Mouse (Mus musculus) lung, adult 2 months (tissue): ENCODE measurements around the gene Midn.

ENCODE experiments used
- CTCF ChIP-seq: fragments of 200-500 bp; IDR thresholded peaks from 2 replicates; pipeline ENCODE4 v1.5.1; 2011; ENCODE audit warnings: mild to moderate bottlenecking, low read length, control low read depth; ENCODE audit not compliant: insufficient read depth
- POLR2A ChIP-seq: fragments of 200-500 bp; IDR thresholded peaks from 2 replicates; pipeline ENCODE4 v1.6.1; 2011; ENCODE audit warnings: low read depth, mild to moderate bottlenecking, control low read depth, low read length, borderline replicate concordance; ENCODE audit errors: extremely low read depth

GRCm38 (mm10) chr10:80117736-80118135 lies 30.3 kb upstream of the Midn start:
- no peak for TF ChIP-seq CTCF
- no peak for TF ChIP-seq POLR2A
